In the genomic region with DNA sequence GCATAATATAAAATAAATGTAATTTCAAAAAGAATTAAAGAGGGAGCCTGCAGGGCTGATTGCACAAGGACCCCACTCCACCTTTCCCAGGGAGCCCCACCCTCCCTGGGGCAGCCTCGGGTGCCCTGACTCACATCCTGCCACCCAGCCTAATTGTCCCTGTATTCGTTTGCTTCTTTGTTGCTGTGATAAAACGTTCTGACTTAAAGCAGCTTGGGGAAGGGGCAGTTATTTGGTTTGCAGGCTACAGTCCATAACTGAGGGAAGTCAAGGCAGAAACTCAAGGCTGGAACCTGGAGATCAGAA, we compare ENCODE assay signal across 7 mouse cellular contexts. TPM values are rescaled to one million over a fixed set of nuclear protein-coding genes. Genes with fewer than 3 reads are reported as not detected.
DNase-seq lines count a peak whose midpoint lies in the region; ATAC-seq lines count a peak whose summit lies in the region.

No protein-coding gene starts in this region.

- DNase-seq in kidney, postnatal 36 days, result no peak
- DNase-seq in 3T3-L1 (ENCODE audit: low read depth, low spot score), result peak; percentile 59
- peak; percentile 26 for DNase-seq in CD4-positive helper T cell, adult 2 months (ENCODE audit: low read depth, low spot score)
- DNase-seq in thymus, postnatal 4 days, result no peak

- H3K27me3 ChIP-seq in kidney, embryonic 15.5 days, result peaks cover 48% of the 10 kb centered on the region
- peaks cover 71% of the 10 kb centered on the region for H3K27me3 ChIP-seq in limb, embryonic 15.5 days

- H3K4me3 ChIP-seq in kidney, embryonic 15.5 days (replicated peaks), result no peak overlapping the region
- no peak overlapping the region for H3K4me3 ChIP-seq in limb, embryonic 15.5 days

- peaks cover 24% of the 10 kb centered on the region for H3K4me1 ChIP-seq in kidney, embryonic 15.5 days
- H3K4me1 ChIP-seq in limb, embryonic 15.5 days, result peaks cover 18% of the 10 kb centered on the region

- no peak for ATAC-seq in kidney, embryonic 15.5 days (replicated peaks; ENCODE audit: low FRiP score)
- no peak for ATAC-seq in limb, embryonic 15.5 days (ENCODE audit: insufficient number of reproducible peaks, low FRiP score, low TSS enrichment, low read depth)
- ATAC-seq in frontal cortex, adult (ENCODE audit: low TSS enrichment), result no peak

- H3K9me3 ChIP-seq in kidney, embryonic 15.5 days (replicated peaks), result no peaks in the 10 kb centered on the region
- no peaks in the 10 kb centered on the region for H3K9me3 ChIP-seq in limb, embryonic 15.5 days

- peak overlapping the region; percentile 97; the same call in 1 of the 2 replicates for H3K4me2 ChIP-seq in kidney, embryonic 15.5 days
- H3K4me2 ChIP-seq in limb, embryonic 15.5 days, result peak overlapping the region; percentile 80; the same call in 1 of the 2 replicates

- H3K9ac ChIP-seq in kidney, embryonic 15.5 days, result no peak overlapping the region
- H3K9ac ChIP-seq in limb, embryonic 15.5 days, result no peak overlapping the region

- 11% methylated on average over 3 of the region's 3 CpGs for WGBS in kidney, embryonic 15.5 days
- WGBS in limb, embryonic 15.5 days, result 14% methylated on average over 3 of the region's 3 CpGs

- H3K27ac ChIP-seq in kidney, embryonic 15.5 days, result no peak overlapping the region
- H3K27ac ChIP-seq in limb, embryonic 15.5 days, result peak overlapping the region; percentile 75

- H3K36me3 ChIP-seq in kidney, embryonic 15.5 days, result peaks cover 24% of the 10 kb centered on the region
- H3K36me3 ChIP-seq in limb, embryonic 15.5 days, result peaks cover 25% of the 10 kb centered on the region

RNA-seq across cellular contexts. Expression of a gene that starts 0.8 kb away (rescaled TPM):
- polyA plus RNA-seq in kidney, embryonic 15.5 days (2015; fragmentation: Nextera tagmentation; extraction: Ambion mirVana), result 19.2 and 22.3 TPM in 2 replicates
- 33.5 and 36.1 TPM in 2 replicates for polyA plus RNA-seq in limb, embryonic 15.5 days (2015; fragmentation: Nextera tagmentation; extraction: Ambion mirVana)

RNA-seq across cellular contexts. Expression of a gene that starts 16.8 kb away (rescaled TPM):
- polyA plus RNA-seq in kidney, embryonic 15.5 days (2015; fragmentation: Nextera tagmentation; extraction: Ambion mirVana), result 0.74 and 1.2 TPM in 2 replicates
- polyA plus RNA-seq in limb, embryonic 15.5 days (2015; fragmentation: Nextera tagmentation; extraction: Ambion mirVana), result 1.2 and 1.7 TPM in 2 replicates

Comparison
In these comparisons a context has a peak if more than half of its experiments do, and no peak if none do; other contexts are left out.
1. DNase-seq: peak in 3T3-L1 (single experiment) and CD4-positive helper T cell, adult 2 months (single experiment); none in kidney, postnatal 36 days (0 of 2) and thymus, postnatal 4 days (single experiment).